Mouse (Mus musculus) left cerebral cortex, postnatal 14 days (tissue): ENCODE results near the gene Clec5a. TPM values are rescaled to one million over a fixed set of nuclear protein-coding genes. Genes with fewer than 3 reads are reported as not detected.

ENCODE experiments used
- total RNA-seq, 2 experiments: library from RNA; stranded (reverse); gene quantifications; 2 replicates each; pipeline ENCODE4 v1.2.3; 2021

The Clec5a gene
- total RNA-seq, 2 experiments from 2014 or later = 0.32 to 0.48 TPM

Other genes with a start within 250 kb of the Clec5a start
- gene E330009J07Rik, start 149.7 kb downstream of the Clec5a start, total RNA-seq = 10 to 100 TPM; 38.6 to 45.2 TPM
- gene Wee2, start 146.7 kb downstream of the Clec5a start, total RNA-seq = not detected
- 10 to 100 TPM; 31.8 to 37.1 TPM for gene Ssbp1, start 114.5 kb downstream of the Clec5a start, total RNA-seq
- not detected for gene Tas2r137, start 94.6 kb downstream of the Clec5a start, total RNA-seq
- gene Tas2r108, start 92.3 kb downstream of the Clec5a start, total RNA-seq = not detected
- not detected for gene Prss37, start 66.3 kb downstream of the Clec5a start, total RNA-seq
- not detected for gene Olfr461, start 30.8 kb downstream of the Clec5a start, total RNA-seq
- gene Olfr460, start 16.3 kb downstream of the Clec5a start, total RNA-seq = not detected
- not detected for gene Tas2r138, start 27.5 kb upstream of the Clec5a start, total RNA-seq
- gene Mgam, start 43.0 kb upstream of the Clec5a start, total RNA-seq = not detected